Mouse (Mus musculus) left cerebral cortex, postnatal 10 days (tissue): ENCODE measurements around the gene Pkn3. TPM values are rescaled to one million over a fixed set of nuclear protein-coding genes. Genes with fewer than 3 reads are reported as not detected.
A peak's percentile ranks its signal among the peaks of the same experiment; 100 is the strongest.

ENCODE experiments used
- DNase-seq, 2 experiments: peaks; one replicate each; pipeline ENCODE4 v3.0.0; 2021 to 2022; ENCODE audit warnings: low spot score in 2 of 2, mixed read lengths in 1 of 2; ENCODE audit errors: extremely low spot score in 1 of 2
- intact Hi-C: fragments of 180-260 bp; cut with DNase I; formaldehyde crosslinking; loops from one replicate; pipeline ENCODE4 v1.15.1; 2025
- total RNA-seq, 2 experiments: library from RNA; stranded (reverse); gene quantifications; 2 replicates each; pipeline ENCODE4 v1.2.3; 2021

The Pkn3 gene
- total RNA-seq, 2 experiments from 2014 or later, result 1.6 TPM

GRCm38 (mm10) chr2:30084632-30085031 is 7.1 kb downstream of the Pkn3 start:
- no peak for DNase-seq
- intact Hi-C loops, result no loop called here

- DNase-seq, result no peak
- intact Hi-C loops, result no loop called here
Observed at GRCm38 (mm10) chr2:30087310-30087709, 9.8 kb downstream of the Pkn3 start.

- intact Hi-C loops, result no loop called here
- DNase-seq, result no peak
Observed at GRCm38 (mm10) chr2:30091521-30091920, 14.0 kb downstream of the Pkn3 start.

- intact Hi-C loops, result no loop called here
- no peak for DNase-seq
Observed at GRCm38 (mm10) chr2:30092280-30092918, 14.9 kb downstream of the Pkn3 start.

GRCm38 (mm10) chr2:30093471-30094207 is 16.2 kb downstream of the Pkn3 start, which contains the start of gene Zdhhc12:
Gene Zdhhc12 (minus strand): TSS chr2:30093648.
- intact Hi-C loops, result no loop called here
- DNase-seq, result peak; percentile 93 to 96

- no peak for DNase-seq
- intact Hi-C loops, result no loop called here
Observed at GRCm38 (mm10) chr2:30094208-30094588, 16.7 kb downstream of the Pkn3 start.

GRCm38 (mm10) chr2:30095882-30096527 is 18.5 kb downstream of the Pkn3 start:
- no peak for DNase-seq
- intact Hi-C loops, result no loop called here

GRCm38 (mm10) chr2:30100214-30100613 is 22.7 kb downstream of the Pkn3 start:
- intact Hi-C loops, result no loop called here
- no peak for DNase-seq

GRCm38 (mm10) chr2:30106364-30106763 is 28.9 kb downstream of the Pkn3 start:
- DNase-seq, result no peak
- intact Hi-C loops, result no loop called here

GRCm38 (mm10) chr2:30107646-30108045 is 30.2 kb downstream of the Pkn3 start:
- intact Hi-C loops, result no loop called here
- DNase-seq, result no peak

GRCm38 (mm10) chr2:30108260-30108659 is 30.8 kb downstream of the Pkn3 start:
- intact Hi-C loops, result no loop called here
- no peak for DNase-seq

- DNase-seq, result no peak
- intact Hi-C loops, result no loop called here
Observed at GRCm38 (mm10) chr2:30111500-30111899, 34.0 kb downstream of the Pkn3 start.

GRCm38 (mm10) chr2:30112564-30112963 is 35.1 kb downstream of the Pkn3 start:
- intact Hi-C loops, result no loop called here

GRCm38 (mm10) chr2:30119641-30120051 is 42.2 kb downstream of the Pkn3 start:
- intact Hi-C loops, result no loop called here
- peak in 1 of 2 experiments; percentile 57 for DNase-seq

More at GRCm38 (mm10) chr2:30112564-30112963, 35.1 kb downstream of the Pkn3 start:
- no peak for DNase-seq

- DNase-seq, result no peak
- intact Hi-C loops, result no loop called here
Observed at GRCm38 (mm10) chr2:30120269-30120668, 42.8 kb downstream of the Pkn3 start.

- DNase-seq, result no peak
- intact Hi-C loops, result no loop called here
Observed at GRCm38 (mm10) chr2:30122766-30123165, 45.3 kb downstream of the Pkn3 start.

GRCm38 (mm10) chr2:30123729-30124471 is 46.4 kb downstream of the Pkn3 start:
- DNase-seq, result no peak
- intact Hi-C loops, result no loop called here

GRCm38 (mm10) chr2:30124472-30125274 is 47.2 kb downstream of the Pkn3 start, which contains the start of gene Zer1:
Gene Zer1 (minus strand): TSS chr2:30124585.
- peak; percentile 93 to 99 for DNase-seq
- intact Hi-C loops, result loop anchor here (5.0 kb wide), 1 partner anchor 38 kb away; no protein-coding TSS in a partner anchor
